In genomic region chr1:173349946-173350345, GRCm38 (mm10) we compare ENCODE assay signal across 8 mouse cellular contexts. TPM values are rescaled to one million over a fixed set of nuclear protein-coding genes. Genes with fewer than 3 reads are reported as not detected.
DNase-seq lines count a peak whose midpoint lies in the region.

No protein-coding gene starts in this region.

- DNase-seq in left cerebral cortex, postnatal 14 days (ENCODE audit: low spot score in 2 of 2), result peak; percentile 40 to 51
- DNase-seq in left cerebral cortex, adult 18-20 months (ENCODE audit: low spot score in 2 of 2), result no peak
- DNase-seq in c-Kit-positive CD71-positive TER-119-positive erythroid progenitor cells, embryonic 14.5 days (ENCODE audit: low spot score), result peak; percentile 87
- peak; percentile 23 to 27 for DNase-seq in heart, adult 9 months (ENCODE audit: low spot score in 2 of 2)
- peak; percentile 15 for DNase-seq in kidney, adult 9 months
- peak; percentile 23 for DNase-seq in lung, postnatal 25 days (ENCODE audit: low spot score)
- peak; percentile 57 for DNase-seq in retina, postnatal 7 days (ENCODE audit: low read depth, low spot score)
- no peak for DNase-seq in left cerebral cortex, adult 11 months (ENCODE audit: low spot score)

- intact Hi-C loops in left cerebral cortex, postnatal 14 days (cut with DNase I), result no loop called here

RNA-seq across cellular contexts. Expression of gene Aim2, which starts 0.7 kb away (rescaled TPM):
- total RNA-seq in left cerebral cortex, postnatal 14 days (2021), result 1 to 10 TPM; 2.4 to 2.7 TPM
- 1 to 10 TPM; 1.4 to 3.0 TPM for total RNA-seq in left cerebral cortex, adult 18-20 months (2021)

RNA-seq across cellular contexts. Expression of gene Ackr1, which starts 16.4 kb away (rescaled TPM):
- 100 to 1,000 TPM; 116 to 127 TPM for total RNA-seq in left cerebral cortex, postnatal 14 days (2021)
- total RNA-seq in left cerebral cortex, adult 18-20 months (2021), result 10 to 100 TPM; 71.0 to 71.7 TPM

RNA-seq across cellular contexts. Expression of gene Cadm3, which starts 17.5 kb away (rescaled TPM):
- total RNA-seq in left cerebral cortex, postnatal 14 days (2021), result 100 to 1,000 TPM; 482 to 514 TPM
- total RNA-seq in left cerebral cortex, adult 18-20 months (2021), result 100 to 1,000 TPM; 403 to 436 TPM

Comparison
In these comparisons a context has a peak if more than half of its experiments do, and no peak if none do; other contexts are left out.
1. DNase-seq: peak in left cerebral cortex, postnatal 14 days (2 of 2), c-Kit-positive CD71-positive TER-119-positive erythroid progenitor cells, embryonic 14.5 days (single experiment), heart, adult 9 months (2 of 2), kidney, adult 9 months (single experiment), lung, postnatal 25 days (single experiment) and retina, postnatal 7 days (single experiment); none in left cerebral cortex, adult 18-20 months (0 of 2) and left cerebral cortex, adult 11 months (single experiment).